Mouse (Mus musculus) stomach, postnatal 0 days (tissue): ENCODE data around the gene Pakap. TPM values are rescaled to one million over a fixed set of nuclear protein-coding genes. Genes with fewer than 3 reads are reported as not detected.

Source experiments
- ATAC-seq: fragments of 200-750 bp; cut with Nextera tagmentation; 2 replicates; pipeline ENCODE4 v1.8.0; 2017; ENCODE audit not compliant: low FRiP score, low TSS enrichment
- DNase-seq: peaks from one replicate; pipeline ENCODE4 v3.0.0-alpha.2; 2016; ENCODE audit warnings: low spot score
- H3K27ac ChIP-seq: fragments of 300-500 bp; sonication (generic); replicated peaks from 2 replicates; pipeline ENCODE4 v1.5.1; 2014; ENCODE audit warnings: mild to moderate bottlenecking, control low read depth
- H3K27me3 ChIP-seq: fragments of 300-500 bp; sonication (generic); 2 replicates; pipeline ENCODE4 v1.6.1; 2014; ENCODE audit warnings: low read length; ENCODE audit not compliant: control insufficient read depth, insufficient read depth
- H3K36me3 ChIP-seq: fragments of 300-500 bp; sonication (generic); 2 replicates; pipeline ENCODE4 v1.6.1; 2014; ENCODE audit warnings: low read length, mixed read lengths; ENCODE audit not compliant: control insufficient read depth, insufficient read depth
- H3K4me1 ChIP-seq: fragments of 300-500 bp; sonication (generic); replicated peaks from 2 replicates; pipeline ENCODE4 v1.6.1; 2014; ENCODE audit warnings: antibody characterized with exemption; ENCODE audit not compliant: control insufficient read depth, insufficient read depth
- H3K4me2 ChIP-seq: fragments of 300-500 bp; sonication (generic); replicated peaks from 2 replicates; pipeline ENCODE4 v1.6.1; 2014; ENCODE audit warnings: low read depth, mild to moderate bottlenecking, control low read depth, moderate library complexity
- H3K4me3 ChIP-seq: fragments of 300-500 bp; sonication (generic); 2 replicates; pipeline ENCODE4 v1.5.1; 2014; ENCODE audit warnings: low read depth, low read length, control low read depth
- H3K9ac ChIP-seq: fragments of 300-500 bp; sonication (generic); 2 replicates; pipeline ENCODE4 v1.6.1; 2014; ENCODE audit warnings: mild to moderate bottlenecking, low read length, control low read depth, mixed read lengths
- H3K9me3 ChIP-seq: fragments of 300-500 bp; sonication (generic); 2 replicates; pipeline ENCODE4 v1.6.1; 2016; ENCODE audit warnings: low read length; ENCODE audit not compliant: control insufficient read depth
- CTCF ChIP-seq: IDR thresholded peaks from 2 replicates; pipeline ENCODE4 v1.5.1; 2016; ENCODE audit warnings: antibody characterized with exemption, low read depth, mild to moderate bottlenecking, moderate library complexity
- EP300 ChIP-seq: optimal IDR thresholded peaks from 2 replicates; pipeline ENCODE3; 2016; ENCODE audit warnings: antibody characterized with exemption
- WGBS: fragments of 180-500 bp; shearing (Covaris S2); extraction: QIAGEN DNeasy Blood & Tissue Kit; methylation state at CpG from one replicate; pipeline ENCODE4 v1.1.7; 2014; 5-methylcytosine and 5-hydroxymethylcytosine counted together
- polyA plus RNA-seq: library from polyadenylated mRNA; unstranded; fragments of >200 nt; fragmentation: Nextera tagmentation; extraction: Ambion mirVana; gene quantifications from 2 replicates; pipeline ENCODE4 v1.2.1, GENCODE M21; 2015

Gene Pakap
- polyA plus RNA-seq, 1 experiment from 2014 or later, result 12.2 TPM

DNA sequence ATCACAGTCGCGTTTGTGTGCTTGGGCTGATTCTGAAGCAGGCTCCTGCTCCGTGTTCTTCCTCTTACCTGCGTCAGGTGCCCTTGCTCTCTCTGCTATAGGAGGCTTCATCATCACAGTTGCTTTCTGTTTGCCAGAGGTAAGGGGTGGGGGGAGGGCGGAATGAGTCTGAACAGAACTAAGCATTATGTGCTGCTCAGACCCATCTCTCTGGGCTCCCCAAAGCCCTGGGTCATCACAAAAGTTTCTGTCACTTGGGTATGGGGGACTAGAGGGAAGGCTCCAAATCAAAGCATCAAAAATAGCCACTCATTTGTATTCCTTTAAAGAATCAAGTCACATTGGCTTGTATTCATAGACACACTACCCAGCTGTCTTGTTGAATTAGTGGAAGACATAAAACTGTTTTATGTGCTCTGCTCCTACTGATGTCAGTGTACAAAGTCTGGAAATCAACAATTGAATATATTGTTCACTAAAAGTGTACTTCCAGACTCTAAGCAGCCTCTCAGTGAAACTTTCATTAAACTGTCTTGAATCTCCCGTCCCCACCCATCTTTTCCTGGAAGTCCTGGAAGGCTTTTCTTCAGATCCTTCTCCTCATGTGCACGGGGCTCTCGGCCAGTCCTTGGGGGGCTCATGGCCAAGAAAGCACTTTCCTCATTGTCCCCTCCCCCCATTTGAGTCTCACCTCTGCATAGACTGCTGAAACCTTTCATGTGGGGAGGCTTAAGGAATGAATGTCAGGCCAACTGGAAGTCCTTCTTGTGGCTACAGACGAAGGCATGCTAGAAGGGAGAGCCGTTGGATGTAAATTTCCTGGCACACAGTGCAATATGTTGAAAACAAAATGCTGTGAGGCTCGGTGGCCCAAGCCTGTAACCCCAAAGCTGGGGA, 135.8 kb downstream of the Pakap start:
- no peaks in the 10 kb centered on the region for H3K36me3 ChIP-seq
- no peak for TF ChIP-seq EP300
- TF ChIP-seq CTCF, result no peak
- H3K4me3 ChIP-seq, result no peak overlapping the region
- DNase-seq, result no peak
- 69% methylated on average over 11 of the region's 11 CpGs for WGBS
- no peaks in the 10 kb centered on the region for H3K27me3 ChIP-seq
- no peaks in the 10 kb centered on the region for H3K9me3 ChIP-seq
- no peak overlapping the region for H3K4me2 ChIP-seq
- no peak overlapping the region for H3K27ac ChIP-seq
- no peak overlapping the region for H3K9ac ChIP-seq
- no peaks in the 10 kb centered on the region for H3K4me1 ChIP-seq
- ATAC-seq, result no peak; the same call in 1 of the 2 replicates

DNA sequence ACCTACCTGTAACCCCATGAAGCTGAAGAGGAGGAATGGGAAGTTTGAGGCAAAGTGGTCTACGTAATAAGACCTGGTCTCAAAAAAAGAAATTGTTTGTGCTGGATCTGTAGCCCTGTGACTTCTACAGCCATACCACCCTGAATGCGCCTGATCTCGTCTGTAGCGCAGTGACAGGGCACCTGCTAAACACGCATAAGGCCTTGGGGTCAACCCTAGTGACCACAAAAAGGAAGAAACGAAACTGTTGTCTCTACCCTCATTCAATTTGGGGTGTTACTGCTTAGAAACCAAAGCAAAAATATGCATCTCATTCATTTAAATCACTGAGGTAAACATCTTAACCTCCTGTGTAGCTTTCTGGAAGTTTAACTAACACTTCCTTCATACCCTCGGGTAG, 136.6 kb downstream of the Pakap start:
- Histone ChIP-seq H3K4me3 (no peak overlapping the region), H3K4me1 (no peaks in the 10 kb centered on the region), H3K27ac (no peak overlapping the region), H3K9ac (no peak overlapping the region), H3K9me3 (no peaks in the 10 kb centered on the region), H3K27me3 (no peaks in the 10 kb centered on the region), H3K4me2 (no peak overlapping the region), H3K36me3 (no peaks in the 10 kb centered on the region)
- 88% methylated on average over 7 of the region's 7 CpGs for WGBS
- DNase-seq (no peak), ATAC-seq (no peak)
- TF ChIP-seq CTCF (no peak), EP300 (no peak)

DNA sequence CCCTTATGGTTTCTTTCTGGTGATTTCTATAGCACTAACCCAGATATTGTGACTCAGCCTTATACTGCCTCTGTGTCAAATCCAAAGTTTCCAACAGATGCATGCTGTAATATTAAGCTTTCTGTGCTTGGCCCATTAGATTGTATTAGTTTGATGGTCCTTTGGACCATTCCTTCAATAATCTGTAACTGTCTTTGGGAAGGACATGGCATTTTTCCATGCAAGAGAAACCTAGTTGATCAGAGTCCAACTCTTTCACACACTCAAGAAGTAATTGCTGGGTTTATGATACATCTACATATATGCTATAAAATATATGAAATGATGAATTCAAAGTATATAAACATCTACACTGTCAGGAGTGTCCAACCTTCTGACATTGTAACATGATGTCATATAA, 147.9 kb downstream of the Pakap start:
- Histone ChIP-seq H3K4me2 (no peak overlapping the region), H3K4me1 (no peaks in the 10 kb centered on the region), H3K4me3 (no peak overlapping the region), H3K9ac (no peak overlapping the region), H3K27ac (no peak overlapping the region), H3K36me3 (no peaks in the 10 kb centered on the region), H3K27me3 (no peaks in the 10 kb centered on the region), H3K9me3 (no peaks in the 10 kb centered on the region)
- DNase-seq, result no peak
- no peak for ATAC-seq
- TF ChIP-seq EP300 (no peak), CTCF (no peak)

DNA sequence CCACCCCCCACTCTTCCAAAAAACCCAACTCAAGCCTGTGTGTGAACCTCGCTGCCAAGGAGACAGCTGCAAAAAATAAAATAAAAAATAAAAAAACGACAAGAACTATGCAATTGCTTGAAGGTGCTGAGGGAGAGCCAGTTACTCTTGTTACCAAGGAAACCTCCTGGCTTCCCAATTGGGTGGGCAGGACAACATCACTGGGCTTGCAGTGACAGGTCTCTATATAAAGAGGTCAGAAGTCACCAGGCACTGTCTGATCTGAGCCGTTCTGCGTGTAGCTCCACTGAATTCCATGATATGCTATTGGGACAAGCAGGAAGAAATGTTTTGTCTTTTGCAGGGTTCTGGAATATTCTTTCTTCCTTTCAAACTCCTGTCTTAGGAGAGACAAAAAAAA, 148.8 kb downstream of the Pakap start:
- no peak for ATAC-seq
- no peak for TF ChIP-seq CTCF
- TF ChIP-seq EP300, result no peak
- Histone ChIP-seq H3K4me2 (no peak overlapping the region), H3K27me3 (no peaks in the 10 kb centered on the region), H3K27ac (no peak overlapping the region), H3K9me3 (no peaks in the 10 kb centered on the region), H3K4me1 (no peaks in the 10 kb centered on the region), H3K4me3 (no peak overlapping the region), H3K36me3 (no peaks in the 10 kb centered on the region), H3K9ac (no peak overlapping the region)
- 42% methylated on average over 4 of the region's 4 CpGs for WGBS
- DNase-seq, result no peak

DNA sequence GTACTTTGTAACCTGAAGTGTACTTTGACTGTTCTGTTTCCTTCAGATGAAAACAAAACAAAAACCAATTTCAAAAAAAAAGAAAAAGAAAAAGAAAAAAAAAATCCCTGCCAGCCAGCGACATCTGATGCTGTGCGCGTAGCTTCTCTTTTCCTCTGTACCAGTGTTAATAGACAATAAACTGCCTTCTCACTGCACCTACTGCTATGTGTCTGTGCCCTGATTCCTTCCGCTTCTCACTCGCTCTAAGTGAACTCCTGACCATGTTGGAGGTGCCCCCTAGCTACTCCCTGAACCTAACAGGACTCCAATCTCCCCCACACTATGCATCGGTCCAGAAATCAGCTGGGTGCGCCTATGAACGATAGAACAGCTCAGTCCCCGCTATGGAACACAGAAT, 149.4 kb downstream of the Pakap start, which contains the start of gene Akap2:
Akap2 (plus strand) TSS at position 304 of the 400 bp plus-strand sequence.
- TF ChIP-seq EP300 (no peak), CTCF (no peak)
- H3K4me2 ChIP-seq, result no peak within 1 kb of the TSS
- no peaks in the 10 kb centered on the region for H3K4me1 ChIP-seq
- H3K27me3 ChIP-seq, result no peaks in the 10 kb centered on the region
- DNase-seq (no peak), ATAC-seq (no peak)
- no peaks in the 10 kb centered on the region for H3K9me3 ChIP-seq
- WGBS, result 87% methylated on average over 9 of the region's 9 CpGs
- no peak within 1 kb of the TSS for H3K9ac ChIP-seq
- H3K36me3 ChIP-seq, result no peaks in the 10 kb centered on the region
- H3K27ac ChIP-seq, result no peak within 1 kb of the TSS
- no peak within 1 kb of the TSS for H3K4me3 ChIP-seq

DNA sequence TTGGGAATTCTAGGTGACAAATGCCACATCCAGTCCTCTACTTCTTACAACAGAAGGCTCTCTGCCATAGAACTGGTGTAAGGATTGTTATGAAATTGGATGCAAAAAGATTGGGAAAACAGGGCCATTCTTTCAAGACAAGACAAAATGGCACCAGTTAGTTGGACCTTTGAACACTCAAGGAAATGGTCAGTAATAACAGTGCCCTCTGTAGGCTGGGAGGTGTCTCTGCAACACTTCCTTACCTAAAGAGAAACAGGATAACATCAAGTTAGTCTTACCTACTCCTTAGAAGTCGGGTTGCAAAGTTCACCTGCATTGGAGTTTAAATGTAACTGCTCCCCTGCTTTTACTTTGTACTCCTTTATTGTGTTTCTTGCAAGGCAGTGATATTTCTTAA, 151.4 kb downstream of the Pakap start:
- Histone ChIP-seq H3K27ac (no peak overlapping the region), H3K9me3 (no peaks in the 10 kb centered on the region)
- no peak for ATAC-seq

More for the DNA sequence above, 151.4 kb downstream of the Pakap start:
- TF ChIP-seq CTCF (peak; percentile 25), EP300 (no peak)
- Histone ChIP-seq H3K4me3 (no peak overlapping the region), H3K4me1 (no peaks in the 10 kb centered on the region), H3K36me3 (no peaks in the 10 kb centered on the region), H3K27me3 (no peaks in the 10 kb centered on the region), H3K4me2 (no peak overlapping the region), H3K9ac (no peak overlapping the region)
- 88% methylated on average over 1 of the region's 1 CpGs for WGBS
- no peak for DNase-seq
